Mouse (Mus musculus): ENCODE results near the gene Wipf3.

The Wipf3 gene

DNA sequence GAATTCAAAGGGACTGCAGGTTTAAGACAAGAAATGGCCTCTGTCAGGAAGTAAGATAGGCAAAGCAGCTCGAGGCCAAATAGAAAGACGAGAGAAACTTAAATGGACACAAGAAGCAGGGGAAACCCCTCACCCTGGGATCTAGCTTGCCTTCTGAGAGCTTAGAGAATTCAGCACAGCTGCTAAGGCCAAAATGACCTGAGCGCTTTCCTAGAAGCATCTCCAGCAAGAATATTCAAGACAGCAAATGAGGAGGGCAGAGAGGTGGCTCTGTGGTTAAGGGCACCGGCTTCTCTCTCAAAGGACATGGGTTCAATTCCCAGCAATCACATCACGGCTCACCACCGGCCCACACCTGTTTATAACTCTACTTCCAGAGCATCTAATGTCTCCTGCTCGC, 107.7 kb downstream of the Wipf3 start:
- no peak for DNase-seq

DNA sequence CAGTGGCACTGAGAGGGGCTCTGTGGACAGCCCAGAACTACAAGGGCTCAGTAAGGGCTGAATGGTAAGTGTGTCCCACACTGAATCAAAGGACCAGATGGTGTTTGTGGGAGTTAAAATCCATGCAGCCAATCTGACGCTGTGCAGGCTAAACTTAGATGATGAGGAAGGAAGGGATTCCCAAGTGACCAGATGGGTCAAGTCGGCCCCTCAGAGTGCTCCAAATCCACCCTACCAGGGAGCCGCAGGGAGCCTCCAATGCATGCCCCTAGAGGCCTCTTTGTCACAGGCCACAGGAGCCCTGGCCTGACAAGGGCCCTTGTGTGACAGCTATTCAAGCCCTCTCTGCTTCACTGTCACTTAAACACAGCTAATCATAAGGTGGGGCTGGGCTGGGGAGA, 109.4 kb downstream of the Wipf3 start:
- no peak for DNase-seq

DNA sequence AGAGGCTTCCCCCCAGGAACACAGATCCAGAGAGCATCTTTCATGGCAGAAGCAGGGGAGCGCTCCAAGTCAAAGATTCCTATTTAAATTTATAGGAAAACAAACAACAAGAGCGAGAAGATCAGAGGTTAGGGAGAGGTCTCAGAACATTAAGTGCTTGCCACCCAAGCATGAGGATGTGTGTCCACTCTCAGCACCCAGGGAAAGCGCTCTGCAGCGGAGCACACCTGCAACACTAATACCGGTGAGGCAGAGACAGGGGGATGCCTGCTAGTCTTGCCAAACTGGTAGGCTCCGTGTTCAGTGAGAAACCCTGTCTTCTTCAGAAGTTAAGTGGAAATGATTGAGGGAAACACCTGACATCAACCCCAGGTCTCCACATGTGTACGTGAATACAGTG, 110.0 kb downstream of the Wipf3 start:
- DNase-seq: no peak

DNA sequence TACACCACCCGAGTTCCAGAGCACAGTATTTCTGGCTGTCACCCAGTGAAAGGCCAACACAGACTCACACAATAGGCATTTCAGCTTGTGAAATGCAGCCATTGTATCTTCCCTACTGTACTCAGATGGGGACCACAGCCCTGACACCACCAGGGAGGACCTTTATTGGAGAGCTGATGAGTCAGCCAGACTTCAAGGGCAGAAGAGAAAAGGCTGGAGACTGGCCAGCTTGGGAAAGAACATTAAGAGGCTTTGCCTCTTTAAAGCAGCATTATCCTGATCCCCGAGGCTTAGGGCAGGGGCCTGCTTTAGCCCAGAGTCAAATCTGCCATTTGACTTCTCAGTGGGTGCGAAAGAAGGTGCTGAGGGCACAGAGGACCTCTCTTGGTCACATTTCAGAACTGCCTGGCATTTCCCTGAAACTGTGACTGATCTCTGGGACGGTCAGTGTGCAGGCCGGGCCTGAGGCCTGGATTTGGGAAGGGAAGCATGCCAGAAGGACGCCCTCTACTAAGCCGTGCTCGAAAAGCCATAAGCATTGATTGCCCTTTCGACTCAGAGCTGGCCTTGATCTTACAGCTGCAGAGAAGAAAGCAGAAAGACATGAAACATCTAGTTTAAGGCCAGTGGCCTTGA, 111.0 kb downstream of the Wipf3 start:
- DNase-seq: no peak

DNA sequence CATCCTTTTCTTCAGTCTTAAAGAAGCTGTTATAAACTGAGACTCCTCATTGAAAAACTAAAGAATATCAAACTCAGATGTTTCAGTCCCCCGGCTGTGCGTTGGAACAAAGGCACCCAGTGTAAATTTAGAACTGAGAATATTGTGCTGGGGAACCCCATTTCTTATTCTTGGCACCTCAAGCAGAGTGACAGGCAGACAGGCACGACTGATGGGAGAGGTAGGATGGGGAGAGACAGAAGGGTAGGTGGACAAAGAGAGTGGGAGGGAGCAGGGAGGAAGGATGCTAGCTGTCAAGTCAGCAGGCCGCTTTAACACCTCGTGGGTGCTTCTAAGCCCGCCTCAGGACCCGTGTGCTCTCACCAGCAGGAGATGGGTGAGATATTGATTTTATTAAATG, 113.4 kb downstream of the Wipf3 start:
- no peak for DNase-seq

DNA sequence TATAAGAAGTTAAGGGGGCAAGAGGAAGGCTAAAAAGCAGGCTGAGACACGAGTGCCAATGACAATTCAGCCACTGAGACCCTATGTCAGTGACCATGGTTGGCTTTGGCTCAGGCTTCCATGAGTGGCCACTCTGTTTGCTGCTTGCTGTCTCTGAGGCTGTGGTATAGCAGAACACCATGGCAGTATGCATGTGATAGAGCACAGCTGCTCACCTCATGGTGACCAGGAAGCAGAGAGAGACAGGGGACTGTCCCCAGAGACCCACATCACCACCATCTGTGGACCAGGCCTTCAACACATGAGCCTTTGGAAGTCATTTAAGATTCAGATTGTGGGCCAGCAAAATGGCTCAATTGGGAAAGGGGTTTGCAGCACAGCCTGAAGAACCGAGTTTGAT, 114.2 kb downstream of the Wipf3 start:
- DNase-seq: no peak

GRCm38 (mm10) chr6:54548314-54549019, 119.1 kb downstream of the Wipf3 start:
- DNase-seq: no peak

DNA sequence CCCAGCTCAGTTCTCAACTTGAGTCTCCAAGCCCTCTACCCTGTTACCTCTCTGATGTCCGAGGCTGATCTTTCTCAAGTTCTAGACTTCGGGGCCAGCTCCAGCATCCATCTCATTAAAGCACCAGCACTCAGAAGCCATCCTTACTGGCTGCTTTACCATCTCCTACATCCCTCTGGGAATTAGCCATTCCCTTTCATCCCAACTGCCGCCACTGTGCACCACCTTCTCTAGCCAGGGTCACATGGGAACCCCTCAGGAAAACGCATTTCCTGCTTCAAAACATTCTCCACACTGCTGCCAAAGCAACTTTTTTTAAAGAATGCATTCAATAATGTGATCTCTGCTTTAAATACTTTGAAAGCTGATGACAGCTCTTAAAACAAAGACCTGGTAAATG, 119.9 kb downstream of the Wipf3 start:
- DNase-seq: no peak

- no peak for DNase-seq
These were observed 121.5 kb downstream of the Wipf3 start for GRCm38 (mm10) chr6:54550801-54551323.

GRCm38 (mm10) chr6:54552721-54553413, 123.5 kb downstream of the Wipf3 start:
- no peak for DNase-seq

All from spleen, adult 18-20 months (tissue).